Mouse (Mus musculus) heart, postnatal 25 days (tissue): ENCODE results near the gene Fyb. TPM values are rescaled to one million over a fixed set of nuclear protein-coding genes. Genes with fewer than 3 reads are reported as not detected.

ENCODE experiments used
- DNase-seq: peaks from one replicate; pipeline ENCODE4 v3.0.0; 2022; ENCODE audit warnings: low spot score
- intact Hi-C: fragments of 180-260 bp; cut with DNase I; formaldehyde crosslinking; loops from one replicate; pipeline ENCODE4 v1.15.1; 2025
- total RNA-seq, 2 experiments: library from RNA; stranded (reverse); gene quantifications; 2 replicates each; pipeline ENCODE4 v1.2.3; 2021

Fyb gene
- 10 to 100 TPM; 36.3 to 37.6 TPM for total RNA-seq

- no peak for DNase-seq
- intact Hi-C loops, result no loop called here
Measured at GRCm38 (mm10) chr15:6522653-6523167, at the start of gene Fyb. TSS of gene Fyb (plus strand) at chr15:6522853.

GRCm38 (mm10) chr15:6483561-6483960 is 39.1 kb upstream of the Fyb start:
- intact Hi-C loops, result no loop called here
- no peak for DNase-seq

GRCm38 (mm10) chr15:6492386-6492785 is 30.3 kb upstream of the Fyb start:
- intact Hi-C loops, result no loop called here
- DNase-seq, result no peak

- intact Hi-C loops, result no loop called here
- no peak for DNase-seq
Measured at GRCm38 (mm10) chr15:6498396-6499070, 24.1 kb upstream of the Fyb start.

GRCm38 (mm10) chr15:6500787-6501186 is 21.9 kb upstream of the Fyb start:
- no peak for DNase-seq
- intact Hi-C loops, result loop anchor here (2.0 kb wide), 1 partner anchor 70 kb away; no protein-coding TSS in a partner anchor

GRCm38 (mm10) chr15:6517525-6517924 is 5.1 kb upstream of the Fyb start:
- intact Hi-C loops, result no loop called here
- no peak for DNase-seq

GRCm38 (mm10) chr15:6519417-6520255 is 3.0 kb upstream of the Fyb start:
- intact Hi-C loops, result no loop called here
- no peak for DNase-seq

GRCm38 (mm10) chr15:6520505-6521155 is 2.0 kb upstream of the Fyb start:
- no peak for DNase-seq
- intact Hi-C loops, result no loop called here

GRCm38 (mm10) chr15:6524801-6525200 is 2.1 kb downstream of the Fyb start:
- no peak for DNase-seq
- intact Hi-C loops, result no loop called here

GRCm38 (mm10) chr15:6525386-6525785 is 2.7 kb downstream of the Fyb start:
- intact Hi-C loops, result no loop called here
- DNase-seq, result no peak

- intact Hi-C loops, result no loop called here
- DNase-seq, result no peak
Measured at GRCm38 (mm10) chr15:6533858-6534343, 11.2 kb downstream of the Fyb start.

GRCm38 (mm10) chr15:6534592-6534991 is 11.9 kb downstream of the Fyb start:
- intact Hi-C loops, result no loop called here
- DNase-seq, result no peak

- DNase-seq, result no peak
- intact Hi-C loops, result no loop called here
Measured at GRCm38 (mm10) chr15:6539639-6540338, 17.1 kb downstream of the Fyb start.

- intact Hi-C loops, result no loop called here
- DNase-seq, result no peak
Measured at GRCm38 (mm10) chr15:6548911-6549310, 26.3 kb downstream of the Fyb start.

GRCm38 (mm10) chr15:6551875-6552274 is 29.2 kb downstream of the Fyb start:
- intact Hi-C loops, result no loop called here
- DNase-seq, result no peak

- DNase-seq, result no peak
- intact Hi-C loops, result no loop called here
Measured at GRCm38 (mm10) chr15:6554742-6555141, 32.1 kb downstream of the Fyb start.

GRCm38 (mm10) chr15:6555536-6555935 is 32.9 kb downstream of the Fyb start:
- no peak for DNase-seq
- intact Hi-C loops, result no loop called here

GRCm38 (mm10) chr15:6556272-6556671 is 33.6 kb downstream of the Fyb start:
- DNase-seq, result no peak
- intact Hi-C loops, result no loop called here

- intact Hi-C loops, result no loop called here
- DNase-seq, result no peak
Measured at GRCm38 (mm10) chr15:6556911-6557310, 34.3 kb downstream of the Fyb start.

- intact Hi-C loops, result no loop called here
- DNase-seq, result no peak
Measured at GRCm38 (mm10) chr15:6557552-6557951, 34.9 kb downstream of the Fyb start.
